ENCODE assay signal across 8 mouse cellular contexts in the genomic region with DNA sequence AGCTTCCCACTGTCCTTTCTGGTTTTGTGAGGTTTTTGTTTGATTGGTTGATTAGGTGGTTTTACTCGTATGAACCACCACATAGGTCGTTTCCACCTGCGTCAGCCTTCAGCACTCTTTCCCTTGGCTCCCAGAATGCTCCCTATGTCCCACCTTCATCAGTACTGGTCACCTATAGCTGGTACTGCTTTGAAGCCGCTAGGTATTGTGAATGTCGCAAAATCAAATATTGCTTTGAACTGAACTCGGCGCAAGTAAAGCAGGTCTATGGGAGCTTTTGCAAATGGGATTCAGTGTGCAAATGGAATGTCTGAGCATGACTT. TPM values are rescaled to one million over a fixed set of nuclear protein-coding genes. Genes with fewer than 3 reads are reported as not detected.
A peak's percentile ranks its signal among the peaks of the same experiment; 100 is the strongest.
DNase-seq lines count a peak whose midpoint lies in the region; ATAC-seq and TF ChIP-seq lines count a peak whose summit lies in the region.

No protein-coding gene starts in this region.

- ATAC-seq in forebrain, embryonic 16.5 days: no peak
- no peak; the same call in 1 of the 2 replicates for ATAC-seq in liver, postnatal 0 days
- no peak for ATAC-seq in inflammation-experienced regulatory T-cells, adult 6 months

- WGBS in heart, adult 2 months: 15% methylated on average over 7 of the region's 7 CpGs
- WGBS in forebrain, embryonic 16.5 days: 15% methylated on average over 7 of the region's 7 CpGs
- 15% methylated on average over 7 of the region's 7 CpGs for WGBS in liver, postnatal 0 days (ENCODE audit: insufficient replicate concordance)

- H3K36me3 ChIP-seq in heart, adult 2 months (ENCODE audit: control insufficient read depth, insufficient read depth, low read length): no peaks in the 10 kb centered on the region
- H3K36me3 ChIP-seq in ES-Bruce4 (ENCODE audit: control insufficient read depth, insufficient read depth, low read length, poor library complexity, severe bottlenecking): no peaks in the 10 kb centered on the region
- no peaks in the 10 kb centered on the region for H3K36me3 ChIP-seq in forebrain, embryonic 16.5 days (ENCODE audit: control insufficient read depth, insufficient read depth)
- H3K36me3 ChIP-seq in liver, postnatal 0 days (replicated peaks; ENCODE audit: insufficient read depth, low read length): no peaks in the 10 kb centered on the region

- no peak for DNase-seq in heart, adult 2 months
- DNase-seq in heart, adult 18-20 months: no peak
- DNase-seq in liver, postnatal 0 days: no peak
- DNase-seq in urinary bladder, adult 2 months (ENCODE audit: low spot score): no peak
- no peak for DNase-seq in layer of hippocampus, postnatal 10 days (ENCODE audit: low spot score in 2 of 2)

- no peak for TF ChIP-seq CTCF in heart, adult 2 months (IDR thresholded peaks at IDR 0.05)
- no peak for TF ChIP-seq CTCF in ES-Bruce4 (IDR thresholded peaks at IDR 0.05; ENCODE audit: low read depth, low read length)
- TF ChIP-seq CTCF in liver, postnatal 0 days (IDR thresholded peaks at IDR 0.05; ENCODE audit: low read depth): no peak

- H3K27ac ChIP-seq in heart, adult 2 months: peak overlapping the region; percentile 88
- H3K27ac ChIP-seq in ES-Bruce4 (ENCODE audit: insufficient read depth, low read length): no peak overlapping the region
- H3K27ac ChIP-seq in forebrain, embryonic 16.5 days (ENCODE audit: low read length): peak overlapping the region; percentile 62
- peak overlapping the region; percentile 88 for H3K27ac ChIP-seq in liver, postnatal 0 days (ENCODE audit: low read depth)

- TF ChIP-seq POLR2A in heart, adult 2 months (IDR thresholded peaks at IDR 0.05; ENCODE audit: insufficient read depth, low read depth, low read length): no peak
- no peak for TF ChIP-seq POLR2A in ES-Bruce4 (IDR thresholded peaks at IDR 0.05; ENCODE audit: insufficient read depth, low read length)

- H3K9me3 ChIP-seq in ES-Bruce4 (replicated peaks; ENCODE audit: control insufficient read depth, insufficient read depth, low read length, poor library complexity, severe bottlenecking): no peaks in the 10 kb centered on the region
- H3K9me3 ChIP-seq in forebrain, embryonic 16.5 days (ENCODE audit: control insufficient read depth, low read length): no peaks in the 10 kb centered on the region
- no peaks in the 10 kb centered on the region for H3K9me3 ChIP-seq in liver, postnatal 0 days (ENCODE audit: low read length)

- peak overlapping the region; percentile 64 for H3K4me3 ChIP-seq in heart, adult 2 months
- H3K4me3 ChIP-seq in ES-Bruce4 (ENCODE audit: low read depth, low read length): peak overlapping the region; percentile 82
- H3K4me3 ChIP-seq in forebrain, embryonic 16.5 days (replicated peaks; ENCODE audit: low read length): peak overlapping the region; percentile 92
- peak overlapping the region; percentile 88 for H3K4me3 ChIP-seq in liver, postnatal 0 days (ENCODE audit: low read depth, low read length)

- H3K9ac ChIP-seq in heart, adult 2 months (ENCODE audit: low read depth, low read length): peak overlapping the region; percentile 47; the same call in 1 of the 2 replicates
- 0 out of 2 replicates have a peak overlapping the region, but pooled peaks have one; percentile 84 for H3K9ac ChIP-seq in ES-Bruce4 (ENCODE audit: low read depth, poor library complexity, severe bottlenecking)
- peak overlapping the region; percentile 82 for H3K9ac ChIP-seq in forebrain, embryonic 16.5 days (replicated peaks; ENCODE audit: low read depth, low read length)
- peak overlapping the region; percentile 90 for H3K9ac ChIP-seq in liver, postnatal 0 days (replicated peaks)

- H3K4me2 ChIP-seq in forebrain, embryonic 16.5 days (ENCODE audit: low read length): peak overlapping the region; percentile 96
- peak overlapping the region; percentile 81 for H3K4me2 ChIP-seq in liver, postnatal 0 days (ENCODE audit: low read depth, low read length)

- peaks cover 7% of the 10 kb centered on the region for H3K4me1 ChIP-seq in heart, adult 2 months (ENCODE audit: control insufficient read depth, insufficient read depth, low read length)
- H3K4me1 ChIP-seq in ES-Bruce4 (ENCODE audit: control insufficient read depth, insufficient read depth, low read length): no peaks in the 10 kb centered on the region
- H3K4me1 ChIP-seq in forebrain, embryonic 16.5 days (replicated peaks; ENCODE audit: control insufficient read depth, insufficient read depth, low read length): peaks cover 16% of the 10 kb centered on the region
- peaks cover 29% of the 10 kb centered on the region for H3K4me1 ChIP-seq in liver, postnatal 0 days (ENCODE audit: insufficient read depth)

- intact Hi-C loops in heart, adult 2 months (cut with DNase I): no loop called here

- no peak for TF ChIP-seq EP300 in heart, adult 2 months (IDR thresholded peaks at IDR 0.05; ENCODE audit: insufficient read depth, low read depth, low read length)
- no peak for TF ChIP-seq EP300 in ES-Bruce4 (IDR thresholded peaks at IDR 0.05; ENCODE audit: insufficient read depth, low read depth, low read length)
- TF ChIP-seq EP300 in liver, postnatal 0 days (IDR thresholded peaks at IDR 0.05; ENCODE audit: low read depth): no peak

- H3K27me3 ChIP-seq in heart, adult 2 months (ENCODE audit: control insufficient read depth, insufficient read depth, low read length): no peaks in the 10 kb centered on the region
- no peaks in the 10 kb centered on the region for H3K27me3 ChIP-seq in ES-Bruce4 (ENCODE audit: control insufficient read depth, insufficient read depth, low read length, poor library complexity, severe bottlenecking)
- no peaks in the 10 kb centered on the region for H3K27me3 ChIP-seq in forebrain, embryonic 16.5 days (replicated peaks; ENCODE audit: control insufficient read depth, insufficient read depth, low read length)
- no peaks in the 10 kb centered on the region for H3K27me3 ChIP-seq in liver, postnatal 0 days (ENCODE audit: insufficient read depth, low read length)

- no peaks in the 10 kb centered on the region for H3K79me2 ChIP-seq in heart, adult 2 months (replicated peaks; ENCODE audit: control insufficient read depth, insufficient read depth, low read length)

RNA-seq across cellular contexts. Expression of gene Trappc10, which starts 0.7 kb away (rescaled TPM):
- total RNA-seq in heart, adult 2 months (2021): 10 to 100 TPM; 43.8 to 52.9 TPM
- 37.4 and 51.5 TPM in 2 replicates for polyA plus RNA-seq in heart, adult 2 months (2012; rRNA removed)
- 10 to 100 TPM; 51.1 to 54.8 TPM for total RNA-seq in heart, adult 18-20 months (2021)
- polyA plus RNA-seq in ES-Bruce4 (2011; ENCODE audit: insufficient read depth, insufficient read length, low read depth, missing spikeins): 20.6 and 22.0 TPM in 2 replicates
- polyA plus RNA-seq in forebrain, embryonic 16.5 days (2015; fragmentation: Nextera tagmentation; extraction: Ambion mirVana): 21.6 and 22.8 TPM in 2 replicates
- 13.9 and 14.7 TPM in 2 replicates for polyA plus RNA-seq in liver, postnatal 0 days (2015; fragmentation: Nextera tagmentation; extraction: Ambion mirVana)
- polyA plus RNA-seq in urinary bladder, adult 2 months (2012; rRNA removed): 38.1 and 41.0 TPM in 2 replicates
- polyA plus RNA-seq in inflammation-experienced regulatory T-cells, adult 6 months (2017; shearing (Covaris generic)): 10 to 100 TPM in 1 of 3 experiments, 1 to 10 TPM in 2; 5.0 to 10.6 (median 9.2) TPM
- 10 to 100 TPM; 74.0 to 78.5 TPM for total RNA-seq in layer of hippocampus, postnatal 10 days (2021)
